Mouse (Mus musculus) adrenal gland (tissue): ENCODE measurements at regions not wholly inside any gene's neighbourhood (a gene's known extent, or its start where the extent isn't known, plus 50 kb on each side); places are given as distances from the start of the nearest gene placed in this dataset.

Experiments
- intact Hi-C: fragments of 180-260 bp; cut with DNase I; formaldehyde crosslinking; loops from one replicate; pipeline ENCODE4 v1.15.1; 2025

DNA sequence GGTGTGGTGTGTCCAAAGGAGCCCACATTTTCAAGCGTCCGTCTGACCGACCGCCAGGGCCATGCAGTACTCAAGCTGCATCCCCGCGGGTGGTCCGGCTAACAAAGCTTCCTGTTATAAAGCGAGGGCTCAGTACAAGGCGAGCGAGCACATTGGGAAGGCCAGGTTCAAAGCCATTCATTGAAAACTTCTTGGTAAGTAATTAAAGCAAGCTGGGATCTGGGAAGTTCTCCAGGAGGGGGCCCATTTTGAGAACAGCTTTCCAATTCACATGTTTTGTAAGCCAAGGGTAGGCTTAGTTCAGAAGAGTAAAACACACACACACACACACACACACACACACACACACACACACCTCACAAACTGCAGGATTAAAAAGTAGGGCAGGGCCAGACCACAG lies 57.3 kb upstream of the Prep start:
- intact Hi-C loops: no loop called here

GRCm38 (mm10) chr10:45009235-45009634 lies 57.8 kb upstream of the Prep start:
- intact Hi-C loops: no loop called here

GRCm38 (mm10) chr10:45004037-45004653 lies 62.9 kb upstream of the Prep start:
- intact Hi-C loops: loop anchor here (5.0 kb wide), 4 partner anchors 472 to 712 kb away; no protein-coding TSS in a partner anchor

DNA sequence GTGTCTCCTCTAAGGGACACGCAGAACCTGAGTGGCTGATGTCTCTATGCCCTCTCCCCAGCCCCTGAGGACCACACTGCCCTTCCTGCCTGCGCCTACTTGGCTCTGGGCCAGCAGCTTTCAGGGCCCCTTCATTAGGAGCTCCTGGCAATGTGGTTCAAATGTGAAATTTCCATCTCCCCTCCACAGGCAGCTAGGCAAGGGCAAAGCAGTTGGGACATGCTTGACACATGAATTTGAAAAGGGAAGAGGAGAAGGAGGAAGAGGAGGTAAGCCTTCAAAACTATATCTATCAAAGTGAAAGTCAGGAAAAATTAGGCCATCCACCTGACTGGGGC lies 63.7 kb upstream of the Prep start:
- intact Hi-C loops: loop anchor here (5.0 kb wide), 4 partner anchors 471 to 711 kb away; no protein-coding TSS in a partner anchor

DNA sequence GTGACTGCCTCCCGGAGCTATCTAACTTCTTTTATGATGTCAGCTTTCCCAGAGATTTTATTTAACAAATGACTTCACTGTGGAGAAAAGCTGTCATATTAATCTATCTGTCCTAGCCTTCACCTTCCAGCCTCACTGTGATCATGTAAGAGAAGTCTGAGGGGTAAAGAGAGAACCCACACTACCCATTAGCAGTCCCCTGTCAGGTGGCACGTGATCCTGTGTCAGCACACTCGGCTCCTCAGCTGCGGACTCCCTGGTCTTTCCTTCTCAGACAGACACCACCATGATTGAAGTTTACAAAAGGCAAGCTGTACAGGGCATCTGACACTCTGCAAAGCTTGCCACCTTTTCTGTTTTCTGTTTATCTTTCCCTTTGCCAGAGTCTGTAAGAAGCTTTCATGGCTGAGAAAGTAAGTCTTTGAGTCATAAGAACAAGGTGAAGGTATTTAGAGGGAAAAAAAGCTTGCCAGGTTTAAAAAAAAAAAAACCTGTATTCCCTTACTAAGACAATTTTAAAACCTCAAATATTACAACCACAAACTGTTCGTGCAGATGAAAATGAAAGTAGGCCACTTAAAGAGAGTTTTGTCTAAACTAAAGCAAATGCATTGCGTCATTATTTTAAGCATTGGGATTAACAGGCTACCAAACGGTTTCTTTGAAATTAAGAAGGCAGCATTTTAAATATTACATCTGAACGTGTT lies 64.2 kb upstream of the Prep start:
- intact Hi-C loops: loop anchor here (5.0 kb wide), 4 partner anchors 470 to 710 kb away; no protein-coding TSS in a partner anchor

DNA sequence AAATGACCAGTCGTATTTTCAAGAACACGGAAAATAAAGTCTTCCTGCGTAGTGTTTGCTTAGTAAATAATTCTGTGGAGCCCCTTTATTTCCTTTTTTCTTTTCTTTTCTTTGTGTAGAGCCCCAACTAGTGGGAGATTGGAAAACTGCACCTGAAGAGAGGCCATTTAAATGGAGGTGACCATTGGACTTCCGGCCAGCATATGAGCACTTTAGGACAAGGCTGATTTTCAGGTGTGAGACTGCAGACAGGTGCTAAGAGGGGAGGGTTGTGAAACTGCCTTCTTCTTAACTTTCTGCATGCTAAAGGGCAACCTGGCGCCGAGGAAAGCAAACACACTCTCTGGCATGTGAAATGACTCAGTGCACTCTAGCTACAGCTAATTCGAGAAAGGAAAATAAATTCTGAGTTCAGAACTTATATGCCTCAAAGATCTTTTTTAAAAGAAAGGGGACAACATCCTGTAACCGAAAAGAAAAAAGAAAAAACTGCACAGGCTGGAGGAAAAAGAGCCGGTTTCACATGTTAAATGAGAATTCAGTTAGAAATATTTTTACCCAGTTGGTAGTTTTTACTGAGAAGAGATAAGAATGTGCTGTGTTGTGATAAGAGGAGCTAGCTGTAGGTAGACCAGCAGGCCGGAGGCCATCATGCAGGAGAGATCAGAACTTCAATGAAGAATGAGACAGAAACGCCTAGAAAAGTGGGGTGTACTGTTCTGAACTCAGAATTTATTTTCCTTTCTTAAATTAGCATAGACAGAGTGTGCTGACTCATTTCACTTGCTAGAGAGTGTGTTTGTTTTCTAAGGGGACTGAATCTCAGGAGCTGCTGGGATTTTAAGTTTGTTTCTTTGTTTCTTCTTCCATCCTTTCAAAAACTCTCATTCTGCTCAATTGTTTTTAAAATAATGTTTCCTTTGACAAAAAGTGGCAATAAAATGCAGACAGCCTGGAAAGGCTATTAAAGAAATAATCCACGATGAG lies 65.8 kb upstream of the Prep start:
- intact Hi-C loops: loop anchor here (5.0 kb wide), 4 partner anchors 469 to 709 kb away; no protein-coding TSS in a partner anchor

- intact Hi-C loops: loop anchor here (5.0 kb wide), 4 partner anchors 468 to 708 kb away; no protein-coding TSS in a partner anchor
Observed at GRCm38 (mm10) chr10:45000027-45000840, 66.8 kb upstream of the Prep start.

DNA sequence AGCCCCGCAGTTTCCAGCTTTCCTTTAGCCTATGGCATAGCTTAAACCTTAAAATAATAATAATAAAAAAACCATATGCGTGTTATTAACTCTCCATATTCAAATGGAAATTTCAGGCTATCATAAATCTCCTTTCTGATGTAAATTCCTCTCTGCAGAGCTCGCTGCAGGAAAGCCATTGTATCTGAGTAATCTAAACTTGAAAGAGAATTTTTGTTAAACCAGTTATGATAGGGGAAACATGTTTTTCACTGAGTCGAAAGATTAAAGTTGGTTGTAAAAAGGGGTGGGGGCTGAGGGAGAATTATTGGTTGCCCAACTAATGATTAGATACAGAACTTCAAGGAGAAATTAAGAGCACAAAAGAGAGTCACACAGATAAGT lies 69.1 kb upstream of the Prep start:
- intact Hi-C loops: no loop called here

DNA sequence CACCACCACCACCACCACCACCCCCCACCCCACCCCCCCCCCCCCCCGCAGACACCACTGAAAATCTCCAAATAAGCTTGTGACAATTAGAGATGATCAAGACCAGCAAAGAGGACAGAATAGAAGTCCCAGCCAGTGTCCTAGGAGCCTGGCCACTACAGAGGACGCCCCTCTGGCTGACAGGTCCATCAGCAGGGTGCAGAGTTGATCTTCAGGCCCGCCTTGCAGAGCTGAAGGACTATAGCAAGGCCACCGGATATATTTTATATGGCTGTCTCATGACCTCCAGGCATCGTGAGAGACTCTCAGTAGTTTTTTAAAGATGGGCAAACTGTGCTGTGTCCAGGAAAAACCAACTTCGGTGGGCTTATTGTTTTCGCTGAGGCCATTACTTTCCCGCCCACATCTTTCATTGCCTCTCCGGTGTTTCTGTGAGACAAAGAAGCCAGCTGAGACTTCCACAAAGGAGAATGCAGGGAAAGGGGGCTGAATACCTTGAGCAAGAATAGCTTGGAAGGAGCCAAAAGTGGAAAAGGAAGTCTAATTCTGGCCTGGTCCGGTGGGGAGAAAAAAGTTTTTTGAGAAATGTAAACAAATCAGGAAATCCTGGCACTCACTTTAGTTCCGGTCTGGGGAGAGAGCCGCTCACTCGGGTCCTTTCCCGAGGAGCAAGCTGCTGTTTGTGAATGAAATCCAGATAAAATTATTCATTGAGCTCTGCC lies 69.7 kb upstream of the Prep start:
- intact Hi-C loops: no loop called here

DNA sequence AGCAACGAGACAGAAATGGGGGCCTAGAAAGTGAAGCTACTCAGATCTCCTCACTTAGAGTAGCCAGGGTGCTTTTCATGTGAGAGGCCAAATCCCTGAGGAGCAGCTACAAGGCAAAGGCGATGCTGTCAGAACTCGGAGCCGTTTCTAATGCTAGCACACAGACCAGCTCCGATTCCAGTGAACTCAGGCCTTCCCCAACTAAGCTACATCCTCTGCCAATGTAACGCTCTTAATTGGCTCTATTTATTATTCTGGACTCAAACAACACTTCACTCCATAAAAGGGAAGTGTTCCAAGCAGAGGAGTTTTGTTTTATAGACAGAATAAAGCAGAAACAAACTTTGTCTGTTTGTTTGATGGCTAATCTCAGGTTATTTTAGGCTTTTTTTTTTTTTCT lies 71.2 kb upstream of the Prep start:
- intact Hi-C loops: no loop called here

GRCm38 (mm10) chr10:44994385-44995281 lies 72.4 kb upstream of the Prep start:
- intact Hi-C loops: no loop called here

DNA sequence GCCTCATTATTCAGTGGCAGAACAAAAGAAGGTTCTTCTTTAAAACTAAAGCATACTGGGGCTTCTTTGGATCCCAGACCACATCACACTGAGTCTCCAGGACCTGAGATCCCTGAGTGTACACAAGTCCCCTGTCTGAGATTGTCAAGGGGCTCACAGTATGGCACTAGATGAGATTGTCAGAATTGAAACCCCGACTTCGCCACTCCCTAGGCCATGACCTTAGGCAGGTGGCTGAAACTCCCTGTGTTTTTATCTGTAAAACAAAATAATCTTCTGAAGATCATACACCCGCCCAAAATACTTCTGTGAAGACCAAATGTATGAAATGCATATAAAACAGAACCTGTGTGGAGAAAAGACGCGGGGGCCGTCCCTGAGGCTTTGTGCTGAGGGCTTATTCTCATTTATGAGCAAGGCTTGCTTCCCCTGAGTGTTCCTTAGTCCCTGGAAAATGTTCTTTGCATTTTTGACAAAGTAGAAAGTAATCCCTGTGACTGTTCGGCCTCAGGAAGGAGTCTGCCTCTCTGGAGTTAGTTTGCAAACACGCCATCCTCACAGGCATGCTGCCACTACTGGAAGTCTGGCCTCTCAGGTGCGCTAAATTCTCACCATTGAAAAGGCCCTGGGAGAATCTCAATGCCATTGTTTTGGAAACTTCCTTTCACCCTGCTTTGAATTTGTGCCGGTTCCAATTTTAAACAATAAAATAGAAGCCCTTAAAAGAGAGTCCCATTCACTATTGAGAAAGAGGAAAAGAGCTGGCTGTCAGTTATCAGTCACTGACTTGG lies 73.3 kb upstream of the Prep start:
- intact Hi-C loops: no loop called here

DNA sequence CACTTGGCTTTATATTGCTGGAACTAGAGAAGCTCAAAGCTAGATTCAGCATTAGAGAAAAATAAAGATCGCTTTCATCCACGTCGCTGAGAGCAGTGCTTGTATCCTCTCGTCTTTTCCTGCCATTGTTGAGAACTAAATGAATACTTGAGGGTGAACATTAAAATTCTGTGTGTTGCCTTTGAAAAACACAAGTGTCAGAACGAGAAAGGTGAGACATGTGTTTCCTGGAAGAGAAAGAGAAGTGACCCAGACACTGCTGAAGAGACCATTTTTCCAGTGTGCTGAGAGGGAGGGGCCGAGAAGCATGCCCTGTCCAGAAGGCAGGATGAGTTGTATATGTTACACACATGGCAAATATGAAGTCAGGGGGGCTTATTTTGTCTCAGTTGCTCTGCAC lies 77.5 kb upstream of the Prep start:
- intact Hi-C loops: no loop called here

- intact Hi-C loops: no loop called here
Observed at GRCm38 (mm10) chr10:44988756-44989155, 78.2 kb upstream of the Prep start.

DNA sequence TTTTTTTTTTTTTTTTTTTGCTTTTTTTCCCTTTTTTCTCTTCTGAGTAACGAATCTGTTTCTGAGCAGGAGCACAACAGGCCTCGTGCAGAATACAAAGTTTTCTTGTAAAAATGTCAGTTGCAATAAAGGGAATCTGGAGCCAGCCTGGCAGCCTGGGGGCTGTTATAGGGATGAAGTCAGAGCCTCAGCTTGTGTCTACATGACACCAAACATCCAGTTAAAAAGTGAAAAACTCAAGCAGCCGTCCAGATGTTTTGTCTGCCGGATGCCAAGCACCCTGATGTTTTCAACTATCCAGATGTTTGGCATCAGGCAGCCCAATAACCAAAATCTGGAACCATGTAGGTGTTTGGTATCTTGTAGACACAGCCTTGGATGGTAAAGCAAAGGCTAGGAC lies 79.4 kb upstream of the Prep start:
- intact Hi-C loops: no loop called here

GRCm38 (mm10) chr10:44981913-44982312 lies 85.1 kb upstream of the Prep start:
- intact Hi-C loops: no loop called here

- intact Hi-C loops: no loop called here
Observed at GRCm38 (mm10) chr10:44976815-44977214, 90.2 kb upstream of the Prep start.

DNA sequence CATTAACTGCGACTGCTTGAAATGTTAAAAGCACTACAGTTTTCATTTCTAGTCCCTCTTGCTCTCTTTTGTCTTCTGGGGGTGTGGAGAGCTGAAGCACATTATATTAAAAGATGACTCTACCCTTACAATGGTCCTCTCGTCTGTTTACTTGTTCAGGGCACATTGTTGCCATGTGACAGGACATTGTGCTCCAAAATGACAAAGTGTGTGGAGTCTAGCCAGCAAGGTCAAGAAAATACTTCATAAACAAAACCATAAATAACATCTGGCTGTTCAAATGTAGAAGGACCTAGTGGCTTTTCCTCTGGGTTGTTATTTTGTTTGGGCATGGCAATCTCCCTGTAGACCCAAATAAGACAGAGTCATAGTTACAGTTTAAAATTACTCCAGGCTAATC lies 95.1 kb upstream of the Prep start:
- intact Hi-C loops: no loop called here
